Mouse (Mus musculus) neural tube, embryonic 15.5 days (tissue): ENCODE measurements around the gene Hk2. TPM values are rescaled to one million over a fixed set of nuclear protein-coding genes. Genes with fewer than 3 reads are reported as not detected.

Experiments used
- ATAC-seq: fragments of 200-750 bp; cut with Nextera tagmentation; 2 replicates; pipeline ENCODE4 v1.8.0; 2017; ENCODE audit warnings: mild to moderate bottlenecking, moderate TSS enrichment, moderate library complexity; ENCODE audit not compliant: low FRiP score
- H3K27ac ChIP-seq: fragments of 300-500 bp; sonication (generic); replicated peaks from 2 replicates; pipeline ENCODE4 v1.5.1; 2015; ENCODE audit warnings: mild to moderate bottlenecking, inconsistent platforms
- H3K27me3 ChIP-seq: fragments of 300-500 bp; sonication (generic); replicated peaks from 2 replicates; pipeline ENCODE4 v1.6.1; 2015; ENCODE audit warnings: inconsistent platforms
- H3K36me3 ChIP-seq: fragments of 300-500 bp; sonication (generic); 2 replicates; pipeline ENCODE4 v1.6.1; 2015; ENCODE audit warnings: inconsistent platforms
- H3K4me1 ChIP-seq: fragments of 300-500 bp; sonication (generic); 2 replicates; pipeline ENCODE4 v1.6.1; 2015; ENCODE audit warnings: inconsistent platforms
- H3K4me2 ChIP-seq: fragments of 300-500 bp; sonication (generic); 2 replicates; pipeline ENCODE4 v1.6.1; 2015; ENCODE audit warnings: inconsistent platforms, mild to moderate bottlenecking, moderate library complexity
- H3K4me3 ChIP-seq: fragments of 300-500 bp; sonication (generic); replicated peaks from 2 replicates; pipeline ENCODE4 v1.5.1; 2015; ENCODE audit warnings: mild to moderate bottlenecking, inconsistent platforms
- H3K9ac ChIP-seq: fragments of 300-500 bp; sonication (generic); replicated peaks from 2 replicates; pipeline ENCODE4 v1.6.1; 2015; ENCODE audit warnings: mild to moderate bottlenecking, inconsistent platforms
- H3K9me3 ChIP-seq: fragments of 300-500 bp; sonication (generic); replicated peaks from 2 replicates; pipeline ENCODE4 v1.6.1; 2016; ENCODE audit warnings: inconsistent platforms
- WGBS: fragments of 180-500 bp; shearing (Covaris S2); methylation state at CpG from one replicate; pipeline ENCODE4 v1.1.7; 2015; ENCODE audit warnings: mixed read lengths; 5-methylcytosine and 5-hydroxymethylcytosine counted together
- polyA plus RNA-seq: library from polyadenylated mRNA; unstranded; fragments of >200 nt; fragmentation: Nextera tagmentation; extraction: Ambion mirVana; gene quantifications from 2 replicates; pipeline ENCODE4 v1.2.1, GENCODE M21; 2015

Gene Hk2
- polyA plus RNA-seq, 1 experiment from 2014 or later, result 2.6 TPM

GRCm38 (mm10) chr6:82753638-82754361 lies 20.5 kb downstream of the Hk2 start:
- no peak overlapping the region for H3K27ac ChIP-seq
- H3K27me3 ChIP-seq, result no peaks in the 10 kb centered on the region
- no peak for ATAC-seq
- H3K4me3 ChIP-seq, result no peak overlapping the region
- H3K36me3 ChIP-seq, result no peaks in the 10 kb centered on the region
- no peaks in the 10 kb centered on the region for H3K4me1 ChIP-seq
- H3K4me2 ChIP-seq, result no peak overlapping the region
- H3K9ac ChIP-seq, result no peak overlapping the region
- H3K9me3 ChIP-seq, result no peaks in the 10 kb centered on the region
- 89% methylated on average over 14 of the region's 14 CpGs for WGBS

GRCm38 (mm10) chr6:82753061-82753460 lies 21.2 kb downstream of the Hk2 start:
- H3K9ac ChIP-seq, result no peak overlapping the region
- ATAC-seq, result no peak
- no peak overlapping the region for H3K4me3 ChIP-seq
- no peaks in the 10 kb centered on the region for H3K27me3 ChIP-seq
- no peak overlapping the region for H3K27ac ChIP-seq
- H3K9me3 ChIP-seq, result no peaks in the 10 kb centered on the region
- 82% methylated on average over 11 of the region's 11 CpGs for WGBS
- H3K4me1 ChIP-seq, result no peaks in the 10 kb centered on the region
- H3K36me3 ChIP-seq, result no peaks in the 10 kb centered on the region
- H3K4me2 ChIP-seq, result no peak overlapping the region

- Histone ChIP-seq H3K4me2 (no peak overlapping the region), H3K9ac (no peak overlapping the region), H3K4me3 (no peak overlapping the region), H3K4me1 (no peaks in the 10 kb centered on the region), H3K9me3 (no peaks in the 10 kb centered on the region), H3K36me3 (no peaks in the 10 kb centered on the region), H3K27ac (no peak overlapping the region), H3K27me3 (no peaks in the 10 kb centered on the region)
- WGBS, result 97% methylated on average over 7 of the region's 7 CpGs
- ATAC-seq, result no peak
Measured at GRCm38 (mm10) chr6:82751791-82752190, 22.5 kb downstream of the Hk2 start.

GRCm38 (mm10) chr6:82751031-82751430 lies 23.2 kb downstream of the Hk2 start:
- WGBS, result 86% methylated on average over 11 of the region's 11 CpGs
- no peak for ATAC-seq

GRCm38 (mm10) chr6:82750063-82750462 lies 24.2 kb downstream of the Hk2 start:
- Histone ChIP-seq H3K9me3 (no peaks in the 10 kb centered on the region), H3K27me3 (no peaks in the 10 kb centered on the region), H3K4me1 (no peaks in the 10 kb centered on the region), H3K27ac (no peak overlapping the region), H3K9ac (no peak overlapping the region), H3K36me3 (no peaks in the 10 kb centered on the region), H3K4me2 (no peak overlapping the region), H3K4me3 (no peak overlapping the region)
- WGBS, result 59% methylated on average over 2 of the region's 2 CpGs
- no peak for ATAC-seq

More at GRCm38 (mm10) chr6:82751031-82751430, 23.2 kb downstream of the Hk2 start:
- H3K9me3 ChIP-seq, result no peaks in the 10 kb centered on the region
- H3K27ac ChIP-seq, result no peak overlapping the region
- H3K4me3 ChIP-seq, result no peak overlapping the region
- H3K4me2 ChIP-seq, result no peak overlapping the region
- no peaks in the 10 kb centered on the region for H3K27me3 ChIP-seq
- no peak overlapping the region for H3K9ac ChIP-seq
- no peaks in the 10 kb centered on the region for H3K4me1 ChIP-seq
- H3K36me3 ChIP-seq, result no peaks in the 10 kb centered on the region

GRCm38 (mm10) chr6:82748106-82748672 lies 26.1 kb downstream of the Hk2 start:
- H3K9ac ChIP-seq, result no peak overlapping the region
- H3K36me3 ChIP-seq, result no peaks in the 10 kb centered on the region
- ATAC-seq, result no peak
- no peak overlapping the region for H3K4me3 ChIP-seq
- 94% methylated on average over 9 of the region's 9 CpGs for WGBS
- H3K27me3 ChIP-seq, result no peaks in the 10 kb centered on the region
- no peak overlapping the region for H3K4me2 ChIP-seq
- H3K4me1 ChIP-seq, result no peaks in the 10 kb centered on the region
- H3K9me3 ChIP-seq, result no peaks in the 10 kb centered on the region
- no peak overlapping the region for H3K27ac ChIP-seq

GRCm38 (mm10) chr6:82747085-82747484 lies 27.2 kb downstream of the Hk2 start:
- 88% methylated on average over 5 of the region's 5 CpGs for WGBS
- no peak overlapping the region for H3K4me2 ChIP-seq
- no peak overlapping the region for H3K4me3 ChIP-seq

GRCm38 (mm10) chr6:82744553-82744952 lies 29.7 kb downstream of the Hk2 start:
- Histone ChIP-seq H3K9ac (no peak overlapping the region), H3K9me3 (no peaks in the 10 kb centered on the region), H3K4me2 (no peak overlapping the region), H3K4me1 (peaks cover 3% of the 10 kb centered on the region; the same call in 1 of the 2 replicates), H3K27ac (no peak overlapping the region), H3K36me3 (no peaks in the 10 kb centered on the region), H3K4me3 (no peak overlapping the region), H3K27me3 (no peaks in the 10 kb centered on the region)
- 92% methylated on average over 9 of the region's 9 CpGs for WGBS
- no peak for ATAC-seq

More at GRCm38 (mm10) chr6:82747085-82747484, 27.2 kb downstream of the Hk2 start:
- Histone ChIP-seq H3K9me3 (no peaks in the 10 kb centered on the region), H3K4me1 (no peaks in the 10 kb centered on the region), H3K36me3 (no peaks in the 10 kb centered on the region), H3K9ac (no peak overlapping the region), H3K27ac (no peak overlapping the region), H3K27me3 (no peaks in the 10 kb centered on the region)
- ATAC-seq, result no peak

- H3K27me3 ChIP-seq, result no peaks in the 10 kb centered on the region
- no peak overlapping the region for H3K4me2 ChIP-seq
- H3K4me3 ChIP-seq, result no peak overlapping the region
- no peak overlapping the region for H3K9ac ChIP-seq
- no peak for ATAC-seq
- H3K36me3 ChIP-seq, result no peaks in the 10 kb centered on the region
- WGBS, result 90% methylated on average over 5 of the region's 5 CpGs
- no peak overlapping the region for H3K27ac ChIP-seq
- peaks cover 9% of the 10 kb centered on the region; the same call in 1 of the 2 replicates for H3K4me1 ChIP-seq
- no peaks in the 10 kb centered on the region for H3K9me3 ChIP-seq
Measured at GRCm38 (mm10) chr6:82741518-82741880, 32.8 kb downstream of the Hk2 start.

GRCm38 (mm10) chr6:82740868-82741517 lies 33.3 kb downstream of the Hk2 start:
- Histone ChIP-seq H3K4me1 (peaks cover 9% of the 10 kb centered on the region; the same call in 1 of the 2 replicates), H3K9ac (no peak overlapping the region), H3K36me3 (no peaks in the 10 kb centered on the region), H3K27ac (no peak overlapping the region), H3K4me3 (no peak overlapping the region), H3K9me3 (no peaks in the 10 kb centered on the region), H3K4me2 (no peak overlapping the region), H3K27me3 (no peaks in the 10 kb centered on the region)
- no peak for ATAC-seq
- WGBS, result 82% methylated on average over 8 of the region's 8 CpGs

GRCm38 (mm10) chr6:82740269-82740668 lies 34.0 kb downstream of the Hk2 start:
- no peak overlapping the region for H3K9ac ChIP-seq
- ATAC-seq, result peak; percentile 62; the same call in 1 of the 2 replicates

More at GRCm38 (mm10) chr6:82740269-82740668, 34.0 kb downstream of the Hk2 start:
- Histone ChIP-seq H3K36me3 (no peaks in the 10 kb centered on the region), H3K27me3 (no peaks in the 10 kb centered on the region), H3K9me3 (no peaks in the 10 kb centered on the region), H3K4me3 (no peak overlapping the region), H3K27ac (no peak overlapping the region), H3K4me2 (peak overlapping the region; percentile 36), H3K4me1 (peaks cover 9% of the 10 kb centered on the region; the same call in 1 of the 2 replicates)
- 34% methylated on average over 6 of the region's 6 CpGs for WGBS
